Mouse (Mus musculus) testis, adult 2 months (tissue): Measurements from ENCODE around the gene Gsk3b.

Experiments used
- CTCF ChIP-seq: fragments of 200-500 bp; IDR thresholded peaks from 2 replicates; pipeline ENCODE4 v1.5.1; 2012; ENCODE audit warnings: low read depth, mild to moderate bottlenecking, inconsistent platforms, low read length, moderate library complexity; ENCODE audit not compliant: control insufficient read depth, insufficient read depth, insufficient replicate concordance
- POLR2A ChIP-seq: fragments of 200-500 bp; IDR thresholded peaks from 2 replicates; pipeline ENCODE4 v1.6.1; 2012; ENCODE audit warnings: low read depth, mild to moderate bottlenecking, inconsistent platforms, low read length, moderate library complexity; ENCODE audit not compliant: control insufficient read depth

DNA sequence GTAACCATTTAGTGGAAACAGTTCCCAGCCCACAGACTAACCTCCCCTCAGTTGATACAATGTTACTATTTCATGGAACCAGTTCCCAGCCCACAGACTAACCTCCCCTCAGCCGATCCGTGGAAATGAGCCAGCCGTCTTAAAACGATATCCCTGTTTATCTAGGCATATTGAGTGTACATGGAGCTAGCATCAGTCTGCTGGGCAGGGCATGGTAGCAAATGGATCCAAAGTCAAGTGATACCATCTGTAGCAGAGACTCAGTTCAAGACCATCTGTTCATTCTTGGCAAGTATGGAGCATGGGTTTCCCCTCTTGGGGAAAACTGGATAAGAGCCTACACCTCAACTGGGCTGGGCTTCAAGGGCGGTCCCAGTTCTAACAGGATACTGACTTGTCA, 44.2 kb upstream of the Gsk3b start:
- no peak for TF ChIP-seq POLR2A
- TF ChIP-seq CTCF, result no peak
